Mouse (Mus musculus) embryonic facial prominence, embryonic 10.5 days (tissue): ENCODE data around the gene Mttp. TPM values are rescaled to one million over a fixed set of nuclear protein-coding genes. Genes with fewer than 3 reads are reported as not detected.

Experiments
- DNase-seq: peaks from one replicate; pipeline ENCODE4 v3.0.0-alpha.2; 2017; ENCODE audit warnings: low spot score
- H3K27ac ChIP-seq: fragments of 300-500 bp; sonication (generic); replicated peaks from 2 replicates; pipeline ENCODE4 v1.5.1; 2016; ENCODE audit warnings: mild to moderate bottlenecking
- H3K27me3 ChIP-seq: fragments of 300-500 bp; sonication (generic); replicated peaks from 2 replicates; pipeline ENCODE4 v1.6.1; 2016; ENCODE audit warnings: low read depth, mild to moderate bottlenecking; ENCODE audit not compliant: poor library complexity, severe bottlenecking
- H3K36me3 ChIP-seq: fragments of 300-500 bp; sonication (generic); replicated peaks from 2 replicates; pipeline ENCODE4 v1.6.1; 2016; ENCODE audit warnings: mild to moderate bottlenecking, moderate library complexity
- H3K4me1 ChIP-seq: fragments of 300-500 bp; sonication (generic); 2 replicates; pipeline ENCODE4 v1.6.1; 2016
- H3K4me3 ChIP-seq: fragments of 300-500 bp; sonication (generic); 2 replicates; pipeline ENCODE4 v1.5.1; 2016; ENCODE audit warnings: mild to moderate bottlenecking, moderate library complexity
- H3K9me3 ChIP-seq: fragments of 300-500 bp; sonication (generic); 2 replicates; pipeline ENCODE4 v1.6.1; 2016; ENCODE audit warnings: mild to moderate bottlenecking
- WGBS: fragments of 180-500 bp; shearing (Covaris S2); methylation state at CpG from one replicate; pipeline ENCODE4 v1.1.7; 2016; 5-methylcytosine and 5-hydroxymethylcytosine counted together
- polyA plus RNA-seq: library from polyadenylated mRNA; unstranded; fragments of >200 nt; fragmentation: Nextera tagmentation; extraction: Ambion mirVana; gene quantifications from 2 replicates; pipeline ENCODE4 v1.2.1, GENCODE M21; 2016

Mttp gene
- polyA plus RNA-seq, 1 experiment from 2014 or later: 9.8 TPM

DNA sequence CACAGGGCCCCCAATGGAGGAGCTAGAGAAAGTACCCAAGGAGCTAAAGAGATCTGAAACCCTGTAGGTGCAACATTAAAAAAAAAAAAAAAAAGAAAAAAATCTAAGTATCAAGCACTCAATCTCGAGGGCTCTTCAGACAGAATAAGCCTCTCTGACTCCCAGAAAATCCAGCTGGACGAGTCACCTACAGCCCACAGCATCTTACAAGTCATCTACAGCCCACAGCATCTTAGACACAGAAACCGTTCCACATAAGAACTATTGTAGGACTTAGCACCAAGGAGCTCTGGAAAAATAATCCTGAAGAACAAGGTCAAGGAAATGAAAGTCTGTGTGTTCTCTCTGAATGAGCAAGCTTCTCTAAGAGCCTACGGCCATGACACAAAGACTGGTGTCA is 42.8 kb downstream of the Mttp start:
- Histone ChIP-seq H3K4me3 (no peak overlapping the region), H3K36me3 (no peaks in the 10 kb centered on the region), H3K27me3 (no peaks in the 10 kb centered on the region), H3K4me1 (no peaks in the 10 kb centered on the region), H3K27ac (no peak overlapping the region), H3K9me3 (no peaks in the 10 kb centered on the region)
- 90% methylated on average over 4 of the region's 4 CpGs for WGBS
- no peak for DNase-seq

DNA sequence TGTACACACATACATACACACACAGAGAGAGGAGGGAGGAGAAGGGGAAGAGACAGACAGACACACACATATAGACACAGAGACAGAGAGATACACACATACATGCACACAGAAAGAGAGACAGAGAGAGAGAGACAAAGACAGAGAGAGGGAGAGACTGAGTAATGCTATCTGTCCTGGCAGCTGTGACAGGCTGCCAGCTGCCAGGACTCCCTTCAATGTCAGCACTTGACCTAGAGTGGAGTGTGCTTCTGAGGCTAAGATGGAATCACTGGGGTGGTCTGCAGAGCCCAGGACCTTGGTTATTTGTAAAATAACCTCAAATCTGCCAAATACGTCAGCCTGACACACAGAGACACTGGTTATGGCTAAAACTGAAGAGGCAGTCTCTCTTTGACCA is 47.0 kb downstream of the Mttp start:
- Histone ChIP-seq H3K36me3 (peaks cover 6% of the 10 kb centered on the region), H3K4me1 (0 out of 2 replicates have a peak, but pooled peaks cover 3% of the 10 kb centered on the region), H3K9me3 (no peaks in the 10 kb centered on the region), H3K4me3 (no peak overlapping the region), H3K27ac (no peak overlapping the region), H3K27me3 (no peaks in the 10 kb centered on the region)
- no peak for DNase-seq
- 77% methylated on average over 1 of the region's 1 CpGs for WGBS

DNA sequence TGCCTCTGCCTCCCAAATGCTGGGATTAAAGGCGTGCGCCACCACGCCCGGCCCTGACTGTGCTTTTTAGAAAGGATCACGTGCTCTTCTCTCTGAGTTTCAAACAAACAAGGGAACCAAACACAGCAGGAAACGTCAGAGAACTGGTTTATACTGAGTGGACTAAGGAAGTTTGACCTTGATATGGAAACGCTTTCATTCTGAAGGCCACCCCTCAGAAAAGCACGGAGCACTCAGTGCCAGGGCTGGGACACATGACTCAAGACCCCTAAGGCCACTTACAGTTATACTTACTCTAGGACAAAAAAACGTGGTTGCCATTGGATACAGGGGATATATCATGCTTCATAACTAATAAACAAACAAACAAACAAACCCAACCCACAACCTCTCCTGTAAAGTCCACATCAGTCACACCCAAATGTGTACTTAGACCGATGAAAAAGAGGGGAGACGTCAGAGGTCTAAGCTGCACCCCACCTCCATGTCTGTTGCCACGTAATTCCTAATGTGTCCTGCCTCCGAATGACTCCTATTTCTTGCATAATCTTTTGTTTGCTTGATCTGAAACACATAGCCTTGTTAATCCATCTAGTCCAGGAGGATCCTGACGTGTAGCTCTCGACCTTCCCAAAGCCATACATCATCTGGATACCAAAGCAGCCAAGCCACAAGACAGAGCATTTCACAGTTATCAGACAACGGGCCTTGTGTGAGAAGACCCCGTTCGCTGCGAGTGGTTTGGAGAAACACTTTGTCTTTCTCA is 48.3 kb downstream of the Mttp start:
- 0 out of 2 replicates have a peak overlapping the region, but pooled peaks have one; percentile 3 for H3K27ac ChIP-seq

DNA sequence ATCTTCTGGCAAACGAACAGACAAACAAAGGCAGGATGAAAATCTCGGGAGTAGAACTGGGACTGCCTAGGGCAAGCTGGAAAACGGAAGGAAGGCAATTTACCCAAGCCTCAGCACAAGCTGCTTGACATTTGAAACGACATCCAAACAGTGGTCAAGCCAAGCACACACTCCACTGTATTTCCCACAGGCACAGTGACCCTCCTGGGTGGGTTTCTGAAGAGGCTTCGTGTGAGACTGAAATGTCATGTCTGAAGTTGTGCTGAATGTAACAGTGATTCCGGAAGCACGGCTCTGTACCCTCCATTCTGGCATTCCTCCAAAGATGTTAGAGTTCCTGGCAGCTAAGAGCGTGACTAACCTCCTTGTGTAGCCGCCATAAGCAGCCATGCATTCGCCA is 49.0 kb downstream of the Mttp start:
- DNase-seq: no peak
- Histone ChIP-seq H3K4me1 (0 out of 2 replicates have a peak, but pooled peaks cover 3% of the 10 kb centered on the region), H3K36me3 (peaks cover 6% of the 10 kb centered on the region), H3K27ac (no peak overlapping the region), H3K9me3 (no peaks in the 10 kb centered on the region), H3K27me3 (no peaks in the 10 kb centered on the region), H3K4me3 (no peak overlapping the region)
- 74% methylated on average over 10 of the region's 10 CpGs for WGBS

More for the DNA sequence above, 48.3 kb downstream of the Mttp start:
- H3K4me3 ChIP-seq: no peak overlapping the region
- no peaks in the 10 kb centered on the region for H3K27me3 ChIP-seq
- H3K4me1 ChIP-seq: 0 out of 2 replicates have a peak, but pooled peaks cover 3% of the 10 kb centered on the region
- peaks cover 6% of the 10 kb centered on the region for H3K36me3 ChIP-seq
- WGBS: 88% methylated on average over 19 of the region's 19 CpGs
- no peaks in the 10 kb centered on the region for H3K9me3 ChIP-seq
- no peak for DNase-seq

DNA sequence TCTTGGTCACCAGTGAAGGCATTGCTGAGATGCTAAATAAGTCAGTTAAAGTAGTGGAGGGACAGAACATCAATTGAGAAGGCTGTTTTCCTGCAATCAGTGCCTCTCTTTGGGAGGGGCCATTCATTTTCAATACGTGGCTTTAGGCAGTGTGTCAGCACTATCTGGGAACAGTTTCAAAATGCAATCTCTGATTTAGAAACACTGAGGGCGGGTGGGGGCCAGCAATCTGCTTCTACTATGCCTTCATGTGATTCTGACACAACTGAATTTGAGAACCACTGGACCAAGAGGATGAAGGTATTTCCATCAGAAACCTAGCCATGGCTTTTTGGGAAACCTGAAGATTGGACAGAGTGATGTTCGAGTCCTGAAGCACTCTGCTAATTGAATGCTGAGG is 49.5 kb downstream of the Mttp start:
- DNase-seq: no peak
- 0 out of 2 replicates have a peak, but pooled peaks cover 3% of the 10 kb centered on the region for H3K4me1 ChIP-seq
- H3K27me3 ChIP-seq: no peaks in the 10 kb centered on the region
- peaks cover 6% of the 10 kb centered on the region for H3K36me3 ChIP-seq
- no peak overlapping the region for H3K27ac ChIP-seq
- WGBS: 74% methylated on average over 3 of the region's 3 CpGs
- H3K9me3 ChIP-seq: no peaks in the 10 kb centered on the region
- H3K4me3 ChIP-seq: no peak overlapping the region

DNA sequence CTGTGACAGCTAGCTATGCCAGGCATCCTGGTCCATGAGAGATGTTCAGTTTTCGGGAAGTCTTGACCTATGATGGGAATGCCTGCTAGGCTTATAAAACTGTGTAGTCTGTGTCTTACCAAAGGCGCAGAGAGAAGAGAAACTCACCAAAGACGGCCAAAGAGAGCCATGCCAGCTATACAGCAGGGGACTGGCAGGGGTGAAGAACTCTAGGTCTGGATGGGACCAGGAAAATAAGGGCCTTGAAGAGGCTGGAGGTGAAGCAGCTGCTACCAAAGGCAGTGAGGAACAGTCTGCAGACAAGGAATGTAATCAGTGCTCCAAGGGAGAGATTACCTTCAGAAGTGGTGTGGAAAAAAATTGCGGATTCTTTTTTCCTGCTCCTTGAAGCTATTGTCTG is 60.9 kb downstream of the Mttp start:
- 80% methylated on average over 4 of the region's 4 CpGs for WGBS
- no peak for DNase-seq
- H3K4me3 ChIP-seq: no peak overlapping the region
- no peaks in the 10 kb centered on the region for H3K9me3 ChIP-seq
- H3K4me1 ChIP-seq: peaks cover 4% of the 10 kb centered on the region; the same call in 1 of the 2 replicates
- H3K27ac ChIP-seq: no peak overlapping the region
- H3K27me3 ChIP-seq: no peaks in the 10 kb centered on the region
- no peaks in the 10 kb centered on the region for H3K36me3 ChIP-seq

DNA sequence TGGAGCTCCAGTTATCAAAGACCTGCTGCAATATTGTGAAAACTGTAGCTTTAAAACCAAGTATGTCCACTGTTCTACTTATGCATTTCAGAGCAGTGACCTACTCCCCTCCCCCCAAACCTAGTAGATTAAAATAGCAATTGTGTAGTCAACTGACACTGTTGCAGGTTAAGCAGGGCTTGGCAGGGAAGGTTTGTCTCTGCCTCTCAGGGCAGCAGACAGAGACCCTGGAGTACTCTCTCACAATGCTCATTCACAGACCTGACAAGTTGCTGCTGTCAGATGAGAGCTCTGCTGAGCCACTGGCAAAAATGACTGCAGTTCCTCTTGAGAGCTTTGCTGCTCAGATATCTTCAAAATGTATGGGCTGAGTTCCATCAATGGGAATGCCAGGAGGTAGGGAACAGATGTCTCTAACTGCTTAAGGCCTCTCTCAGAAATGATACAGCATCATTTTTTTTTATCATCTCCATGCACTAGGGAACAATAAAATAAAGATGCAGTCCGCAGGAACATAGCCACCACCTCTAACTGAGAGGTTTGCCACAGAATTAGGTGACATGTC is 61.6 kb downstream of the Mttp start:
- WGBS: 95% methylated on average over 1 of the region's 1 CpGs
- H3K27me3 ChIP-seq: no peaks in the 10 kb centered on the region
- peaks cover 4% of the 10 kb centered on the region; the same call in 1 of the 2 replicates for H3K4me1 ChIP-seq
- no peaks in the 10 kb centered on the region for H3K36me3 ChIP-seq
- H3K9me3 ChIP-seq: no peaks in the 10 kb centered on the region
- H3K27ac ChIP-seq: no peak overlapping the region
- no peak overlapping the region for H3K4me3 ChIP-seq
- DNase-seq: no peak

DNA sequence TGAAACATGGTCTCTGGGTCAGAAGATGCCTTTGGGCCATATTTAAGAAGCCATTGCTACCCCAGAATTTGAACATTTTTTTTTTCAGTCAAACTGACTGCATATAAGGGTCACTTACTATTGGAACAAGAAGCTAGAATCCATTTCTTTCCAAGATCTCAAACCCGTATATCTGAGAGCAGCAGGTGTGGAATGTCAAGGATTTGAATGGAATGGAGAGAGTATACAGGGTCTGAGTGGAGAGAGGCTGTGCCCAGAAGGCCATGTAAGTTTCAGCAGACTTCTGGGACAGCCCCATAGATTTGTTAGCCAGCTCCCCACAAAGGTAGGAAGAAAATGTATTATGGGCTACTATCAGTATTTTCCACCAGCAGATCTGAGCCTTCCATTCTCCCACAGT is 66.1 kb downstream of the Mttp start:
- no peak overlapping the region for H3K27ac ChIP-seq
- peaks cover 9% of the 10 kb centered on the region; the same call in 1 of the 2 replicates for H3K4me1 ChIP-seq
- 81% methylated on average over 1 of the region's 1 CpGs for WGBS
- H3K4me3 ChIP-seq: no peak overlapping the region
- DNase-seq: no peak
- H3K9me3 ChIP-seq: no peaks in the 10 kb centered on the region
- H3K27me3 ChIP-seq: no peaks in the 10 kb centered on the region
- no peaks in the 10 kb centered on the region for H3K36me3 ChIP-seq

DNA sequence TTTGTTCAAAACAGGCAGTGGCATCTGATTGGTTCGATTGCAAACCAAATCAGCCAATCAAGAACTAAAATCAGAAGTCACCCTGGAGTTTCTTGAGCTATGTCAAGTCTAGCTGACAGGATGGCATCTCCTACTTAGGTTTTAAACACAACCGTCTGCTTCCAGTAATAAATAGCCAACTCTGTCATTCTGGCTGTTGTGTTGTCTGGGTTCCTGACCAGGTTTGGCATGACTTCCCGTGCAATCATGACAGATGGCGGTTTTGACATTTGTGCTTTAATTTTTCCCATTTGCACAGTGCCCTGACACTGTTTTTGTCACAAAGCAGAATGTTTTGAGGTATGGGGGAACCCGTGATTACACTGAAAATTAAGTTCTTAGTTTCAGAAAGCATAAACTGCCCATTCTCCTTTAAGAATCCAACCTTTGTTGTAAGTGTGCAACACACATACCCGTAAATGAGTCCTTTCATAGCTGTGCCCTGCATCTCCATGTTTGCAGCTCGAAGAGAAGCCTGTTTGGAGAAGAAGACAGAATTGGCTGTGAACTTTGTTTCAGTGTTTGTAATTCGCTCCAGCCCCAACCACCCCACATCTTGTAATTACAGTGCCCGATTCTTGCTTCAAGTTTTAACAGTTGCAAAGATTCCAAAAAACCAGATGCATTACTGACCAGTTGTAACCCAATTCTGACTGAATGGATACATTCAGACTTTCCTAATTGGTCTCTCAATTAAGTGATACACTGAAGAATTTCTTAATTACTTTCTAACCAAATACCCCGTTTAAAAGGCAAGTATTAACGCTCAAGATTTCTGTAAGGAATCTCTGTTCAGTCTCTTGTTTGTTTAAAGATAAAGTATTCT is 67.1 kb downstream of the Mttp start:
- 76% methylated on average over 11 of the region's 11 CpGs for WGBS
- Histone ChIP-seq H3K4me1 (peaks cover 5% of the 10 kb centered on the region; the same call in 1 of the 2 replicates), H3K36me3 (no peaks in the 10 kb centered on the region), H3K27me3 (no peaks in the 10 kb centered on the region), H3K27ac (no peak overlapping the region), H3K4me3 (no peak overlapping the region), H3K9me3 (no peaks in the 10 kb centered on the region)
- DNase-seq: no peak

DNA sequence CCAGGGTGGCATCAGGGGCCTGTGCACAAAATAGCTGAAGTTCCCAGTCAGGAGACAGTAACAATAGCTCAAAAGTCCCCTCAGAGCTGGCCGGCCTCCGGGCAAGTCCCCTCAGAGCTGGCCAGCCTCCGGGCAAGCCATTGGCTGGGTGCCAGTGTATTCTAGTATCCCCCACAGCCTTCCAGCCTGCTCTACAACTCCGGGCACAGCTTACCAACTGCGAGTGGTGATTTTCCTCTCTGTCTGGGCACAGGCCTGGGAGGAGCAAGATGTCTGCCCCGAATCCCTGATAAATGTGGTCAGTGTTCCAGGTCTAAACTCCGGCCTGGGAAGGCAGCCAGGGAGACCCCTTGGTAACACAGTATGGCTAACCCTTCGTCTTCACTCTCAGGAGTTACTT is 69.6 kb downstream of the Mttp start:
- DNase-seq: no peak
- Histone ChIP-seq H3K4me3 (no peak overlapping the region), H3K27me3 (no peaks in the 10 kb centered on the region), H3K9me3 (no peaks in the 10 kb centered on the region), H3K36me3 (no peaks in the 10 kb centered on the region), H3K4me1 (peaks cover 22% of the 10 kb centered on the region), H3K27ac (no peak overlapping the region)
- WGBS: 85% methylated on average over 8 of the region's 8 CpGs

DNA sequence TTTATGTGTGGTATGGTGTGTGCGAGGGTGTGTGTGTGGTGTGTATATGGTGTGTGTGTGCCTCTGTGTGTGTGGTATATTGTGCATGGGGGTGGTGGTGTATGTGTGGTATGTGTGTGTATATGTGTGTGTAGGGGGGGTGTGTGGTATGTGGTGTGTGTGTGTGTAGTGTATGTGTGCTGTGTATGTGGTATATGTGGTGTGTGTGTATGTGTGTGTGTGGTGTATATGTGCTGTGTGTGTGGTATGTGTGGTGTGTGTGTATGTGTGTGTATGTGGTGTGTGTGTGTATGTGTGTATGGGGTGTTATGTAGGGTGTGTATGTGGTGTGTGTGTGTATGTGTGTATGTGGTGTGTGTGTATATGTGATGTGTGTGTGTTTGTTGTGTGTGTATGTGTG is 70.6 kb downstream of the Mttp start:
- Histone ChIP-seq H3K27ac (no peak overlapping the region), H3K9me3 (no peaks in the 10 kb centered on the region), H3K4me3 (no peak overlapping the region), H3K36me3 (no peaks in the 10 kb centered on the region), H3K4me1 (peaks cover 32% of the 10 kb centered on the region), H3K27me3 (no peaks in the 10 kb centered on the region; the same call in 1 of the 2 replicates)
- 95% methylated on average over 1 of the region's 1 CpGs for WGBS
- no peak for DNase-seq

DNA sequence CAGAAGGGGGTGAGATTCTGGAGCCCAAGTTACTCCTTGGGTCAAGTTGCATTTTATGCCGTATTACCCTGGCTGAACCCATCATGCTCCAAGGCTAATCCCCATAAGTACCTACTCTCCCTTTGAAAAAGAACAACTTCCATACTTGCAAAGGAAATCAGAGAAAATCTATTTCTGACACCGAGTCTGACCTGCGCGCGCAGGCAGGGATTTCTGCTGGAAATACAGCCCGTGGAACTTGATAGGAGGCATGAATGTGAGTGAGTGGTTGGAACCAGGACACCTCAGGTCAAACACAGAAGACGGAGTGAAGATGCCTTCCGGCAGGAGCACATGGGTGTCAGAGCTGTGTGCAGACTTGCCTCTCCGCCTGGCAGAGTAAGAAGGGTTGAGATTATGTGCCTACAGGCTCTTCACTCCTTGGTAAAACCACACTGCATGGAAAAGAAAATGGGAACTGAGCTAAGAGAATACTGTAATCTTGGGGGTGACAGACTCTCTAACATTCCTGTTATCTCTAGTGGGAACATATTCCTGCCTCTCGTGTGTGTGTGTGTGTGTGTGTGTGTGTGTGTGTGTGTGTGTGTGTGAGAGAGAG is 73.2 kb downstream of the Mttp start:
- no peak for DNase-seq
- Histone ChIP-seq H3K36me3 (no peaks in the 10 kb centered on the region), H3K4me1 (peaks cover 27% of the 10 kb centered on the region), H3K27me3 (no peaks in the 10 kb centered on the region; the same call in 1 of the 2 replicates), H3K27ac (no peak overlapping the region; the same call in 1 of the 2 replicates), H3K9me3 (no peaks in the 10 kb centered on the region), H3K4me3 (no peak overlapping the region)
- WGBS: 73% methylated on average over 10 of the region's 10 CpGs
